Mouse (Mus musculus): ENCODE results near the gene Fam189a1.

The Fam189a1 gene

GRCm38 (mm10) chr7:64728816-64729215, 427.6 kb downstream of the Fam189a1 start:
- in situ Hi-C loops (cut with MboI), result loop anchor here (25.0 kb wide), 1 partner anchor 567 kb away; the partner anchor contains the start of gene Trpm1

- in situ Hi-C loops (cut with MboI), result loop anchor here (25.0 kb wide), 1 partner anchor 566 kb away; the partner anchor contains the start of gene Trpm1
Observed at GRCm38 (mm10) chr7:64728181-64728591, 428.2 kb downstream of the Fam189a1 start.

GRCm38 (mm10) chr7:64725967-64726695, 430.2 kb downstream of the Fam189a1 start:
- in situ Hi-C loops (cut with MboI), result loop anchor here (25.0 kb wide), 1 partner anchor 564 kb away; the partner anchor contains the start of gene Trpm1

GRCm38 (mm10) chr7:64724409-64724808, 432.0 kb downstream of the Fam189a1 start:
- in situ Hi-C loops (cut with MboI), result no loop called here

- in situ Hi-C loops (cut with MboI), result no loop called here
Observed at GRCm38 (mm10) chr7:64723313-64723712, 433.1 kb downstream of the Fam189a1 start.

GRCm38 (mm10) chr7:64716286-64716685, 440.1 kb downstream of the Fam189a1 start:
- in situ Hi-C loops (cut with MboI), result no loop called here

- in situ Hi-C loops (cut with MboI), result no loop called here
Observed at GRCm38 (mm10) chr7:64709520-64710262, 446.7 kb downstream of the Fam189a1 start.

- in situ Hi-C loops (cut with MboI), result no loop called here
Observed at GRCm38 (mm10) chr7:64708176-64708575, 448.2 kb downstream of the Fam189a1 start.

All from mature B cell (primary cell).